Mouse (Mus musculus): ENCODE data around the gene Pcare. TPM values are rescaled to one million over a fixed set of nuclear protein-coding genes. Genes with fewer than 3 reads are reported as not detected.

Pcare gene
- not detected in 2 replicates for polyA plus RNA-seq (2014; fragmentation: Nextera tagmentation; extraction: Ambion mirVana)

DNA sequence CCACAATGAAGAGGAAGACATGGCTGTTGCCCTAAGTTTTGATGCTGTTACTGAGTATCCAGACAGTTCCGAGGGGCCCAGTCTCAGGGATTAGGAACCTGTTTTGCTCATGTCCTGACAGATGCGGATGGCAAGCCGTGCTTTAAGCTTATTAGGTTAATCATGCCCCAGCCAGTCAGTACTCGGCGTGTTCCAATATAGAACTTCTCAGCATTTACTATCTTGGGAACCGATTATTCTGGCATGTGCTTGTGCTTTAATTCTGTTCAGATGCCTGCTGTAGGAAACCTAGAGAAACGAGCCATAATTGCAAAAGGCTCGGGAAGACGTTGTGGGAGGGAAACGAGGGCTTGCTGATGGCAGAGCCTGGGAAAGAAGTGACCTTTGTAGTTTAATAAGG lies at the start of gene Pcare:
Pcare (minus strand) TSS at position 64 of the 400 bp plus-strand sequence.
- no peak for ATAC-seq (ENCODE audit: insufficient number of reproducible peaks, insufficient read depth, low FRiP score, low read depth)
- Histone ChIP-seq H3K36me3 (ENCODE audit: control insufficient read depth, insufficient read depth, low read length) (no peaks in the 10 kb centered on the region), H3K27ac (replicated peaks in 1 of 2; ENCODE audit: control insufficient read depth in 1 of 2, insufficient read depth in 1 of 2, low read depth in 2 of 2, low read length in 2 of 2) (no peak within 1 kb of the TSS), H3K9me3 (ENCODE audit: control insufficient read depth, low read length) (no peaks in the 10 kb centered on the region), H3K9ac (ENCODE audit: low read length) (no peak within 1 kb of the TSS), H3K27me3 (ENCODE audit: control insufficient read depth, insufficient read depth, low read length) (no peaks in the 10 kb centered on the region), H3K4me2 (ENCODE audit: low read length) (no peak within 1 kb of the TSS), H3K4me3 (ENCODE audit: control insufficient read depth in 1 of 2, insufficient read depth in 1 of 2, low read depth in 1 of 2, low read length in 2 of 2) (no peak within 1 kb of the TSS), H3K4me1 (ENCODE audit: control insufficient read depth in 2 of 2, insufficient read depth in 2 of 2, low read length in 2 of 2) (no peaks in the 10 kb centered on the region; a peak in 1 of 4 replicates)
- WGBS: 59% methylated on average over 10 of the region's 10 CpGs

DNA sequence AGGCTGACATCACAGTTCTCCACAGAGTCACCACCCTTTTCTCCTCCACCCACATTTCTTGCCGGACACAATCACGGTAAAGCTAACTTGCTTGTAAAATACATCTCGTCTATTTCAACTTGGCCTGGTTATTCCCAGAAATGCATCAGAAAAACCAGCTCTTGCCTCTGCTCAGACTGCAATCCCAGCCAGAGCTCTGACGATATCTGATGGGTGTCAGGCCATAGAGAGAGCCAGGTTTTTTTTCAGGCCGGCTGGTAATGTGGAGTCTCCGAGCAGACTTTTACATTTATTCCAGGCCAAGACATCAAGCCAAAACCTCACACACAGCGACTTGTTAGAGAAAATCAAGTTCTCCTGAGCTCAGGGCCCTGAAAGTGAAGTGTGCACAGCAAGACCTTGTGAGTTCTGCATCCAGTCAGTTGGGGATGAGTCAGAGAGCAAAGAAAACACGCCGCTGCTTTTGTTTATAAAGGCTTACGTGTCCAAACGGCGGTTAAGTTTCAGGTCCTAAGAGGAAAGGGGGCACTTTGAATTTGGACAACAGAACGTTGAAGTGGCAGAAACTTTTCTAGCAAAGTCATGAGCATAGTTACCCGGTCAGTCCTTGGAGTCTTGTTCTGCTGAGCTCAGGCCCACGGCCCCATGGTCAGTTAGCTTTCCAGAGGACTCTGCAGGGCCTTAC lies 43.0 kb upstream of the Pcare start:
- peaks cover 78% of the 10 kb centered on the region for H3K36me3 ChIP-seq (ENCODE audit: control insufficient read depth, insufficient read depth, low read length)
- 67% methylated on average over 15 of the region's 15 CpGs for WGBS
- H3K9ac ChIP-seq (ENCODE audit: low read length): 0 out of 2 replicates have a peak overlapping the region, but pooled peaks have one; percentile 30
- H3K9me3 ChIP-seq (ENCODE audit: control insufficient read depth, low read length): no peaks in the 10 kb centered on the region
- H3K4me2 ChIP-seq (ENCODE audit: low read length): no peak overlapping the region
- H3K27ac ChIP-seq (replicated peaks in 1 of 2; ENCODE audit: control insufficient read depth in 1 of 2, insufficient read depth in 1 of 2, low read depth in 2 of 2, low read length in 2 of 2): peak overlapping the region; percentile 73 to 81
- no peak overlapping the region for H3K4me3 ChIP-seq (ENCODE audit: control insufficient read depth in 1 of 2, insufficient read depth in 1 of 2, low read depth in 1 of 2, low read length in 2 of 2)
- no peaks in the 10 kb centered on the region for H3K27me3 ChIP-seq (ENCODE audit: control insufficient read depth, insufficient read depth, low read length)
- ATAC-seq (ENCODE audit: insufficient number of reproducible peaks, insufficient read depth, low FRiP score, low read depth): no peak
- no peaks in the 10 kb centered on the region; a peak in 1 of 4 replicates for H3K4me1 ChIP-seq (ENCODE audit: control insufficient read depth in 2 of 2, insufficient read depth in 2 of 2, low read length in 2 of 2)

DNA sequence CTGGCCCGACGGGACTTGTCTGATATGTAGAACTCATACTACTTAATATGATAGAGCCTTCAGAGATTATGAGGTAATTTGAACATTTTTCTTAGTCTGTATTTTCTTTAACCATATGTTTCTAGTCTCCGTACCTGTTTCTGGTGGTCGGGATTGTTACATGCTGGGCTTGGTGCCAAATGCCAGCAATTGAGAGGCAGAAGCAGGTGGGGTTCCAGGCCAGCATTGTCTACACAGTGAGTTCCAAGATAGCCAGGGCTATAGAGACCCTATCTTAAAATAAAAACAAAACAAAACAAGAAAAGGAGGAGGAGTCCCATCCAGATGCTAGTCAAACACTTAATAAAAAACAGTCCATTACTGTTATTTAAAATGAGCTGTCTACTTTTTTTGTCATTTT lies 38.9 kb upstream of the Pcare start:
- H3K4me3 ChIP-seq (ENCODE audit: control insufficient read depth in 1 of 2, insufficient read depth in 1 of 2, low read depth in 1 of 2, low read length in 2 of 2): no peak overlapping the region
- H3K9me3 ChIP-seq (ENCODE audit: control insufficient read depth, low read length): no peaks in the 10 kb centered on the region
- no peak overlapping the region for H3K4me2 ChIP-seq (ENCODE audit: low read length)
- H3K9ac ChIP-seq (ENCODE audit: low read length): no peak overlapping the region
- H3K27ac ChIP-seq (replicated peaks in 1 of 2; ENCODE audit: control insufficient read depth in 1 of 2, insufficient read depth in 1 of 2, low read depth in 2 of 2, low read length in 2 of 2): no peak overlapping the region
- no peaks in the 10 kb centered on the region for H3K27me3 ChIP-seq (ENCODE audit: control insufficient read depth, insufficient read depth, low read length)
- peaks cover 59% of the 10 kb centered on the region for H3K36me3 ChIP-seq (ENCODE audit: control insufficient read depth, insufficient read depth, low read length)
- ATAC-seq (ENCODE audit: insufficient number of reproducible peaks, insufficient read depth, low FRiP score, low read depth): no peak
- H3K4me1 ChIP-seq (ENCODE audit: control insufficient read depth in 2 of 2, insufficient read depth in 2 of 2, low read length in 2 of 2): no peaks in the 10 kb centered on the region; a peak in 1 of 4 replicates
- WGBS: 60% methylated on average over 4 of the region's 4 CpGs

DNA sequence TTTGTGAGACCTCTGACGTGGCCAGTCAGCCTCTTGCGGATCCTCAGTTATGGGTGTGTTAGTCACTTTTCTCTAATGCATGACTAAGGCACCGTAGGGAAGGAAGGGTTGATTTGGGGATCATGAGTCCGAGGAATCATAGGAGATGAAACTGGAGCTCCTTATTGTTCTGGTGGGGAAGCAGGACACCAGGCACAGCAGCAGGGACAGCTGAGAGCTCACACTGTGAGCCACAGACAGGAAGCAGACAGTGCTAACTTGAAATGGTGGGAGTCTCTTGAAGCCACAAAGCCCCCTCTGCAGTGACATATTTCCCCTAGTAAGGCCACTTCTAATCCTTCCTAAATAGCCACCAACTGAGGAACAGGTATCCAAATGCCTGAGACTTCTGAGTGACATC lies 38.4 kb upstream of the Pcare start:
- H3K27ac ChIP-seq (replicated peaks in 1 of 2; ENCODE audit: control insufficient read depth in 1 of 2, insufficient read depth in 1 of 2, low read depth in 2 of 2, low read length in 2 of 2): no peak overlapping the region
- 88% methylated on average over 4 of the region's 4 CpGs for WGBS
- no peaks in the 10 kb centered on the region for H3K27me3 ChIP-seq (ENCODE audit: control insufficient read depth, insufficient read depth, low read length)
- no peaks in the 10 kb centered on the region; a peak in 1 of 4 replicates for H3K4me1 ChIP-seq (ENCODE audit: control insufficient read depth in 2 of 2, insufficient read depth in 2 of 2, low read length in 2 of 2)
- peaks cover 58% of the 10 kb centered on the region for H3K36me3 ChIP-seq (ENCODE audit: control insufficient read depth, insufficient read depth, low read length)
- ATAC-seq (ENCODE audit: insufficient number of reproducible peaks, insufficient read depth, low FRiP score, low read depth): no peak
- H3K9me3 ChIP-seq (ENCODE audit: control insufficient read depth, low read length): no peaks in the 10 kb centered on the region
- no peak overlapping the region for H3K4me3 ChIP-seq (ENCODE audit: control insufficient read depth in 1 of 2, insufficient read depth in 1 of 2, low read depth in 1 of 2, low read length in 2 of 2)
- no peak overlapping the region for H3K9ac ChIP-seq (ENCODE audit: low read length)
- no peak overlapping the region for H3K4me2 ChIP-seq (ENCODE audit: low read length)

DNA sequence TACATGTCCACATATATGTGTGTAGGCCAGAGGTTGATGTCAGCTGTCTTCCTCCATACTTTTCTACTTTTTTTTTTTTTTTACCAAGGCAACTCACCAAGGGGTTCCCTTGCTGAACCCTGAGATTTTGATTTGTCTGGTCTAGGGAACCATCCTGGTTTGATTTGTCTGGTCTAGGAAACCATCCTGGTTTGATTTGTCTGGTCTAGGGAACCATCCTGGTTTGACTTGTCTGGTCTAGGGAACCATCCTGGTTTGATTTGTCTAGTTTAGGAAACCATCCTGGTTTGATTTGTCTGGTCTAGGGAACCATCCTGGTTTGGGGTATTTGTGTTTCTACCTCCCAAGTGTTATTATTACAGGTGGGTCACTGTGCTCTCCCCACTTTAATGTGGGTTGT lies 33.8 kb upstream of the Pcare start:
- H3K4me2 ChIP-seq (ENCODE audit: low read length): no peak overlapping the region
- no peak for ATAC-seq (ENCODE audit: insufficient number of reproducible peaks, insufficient read depth, low FRiP score, low read depth)
- no peaks in the 10 kb centered on the region for H3K9me3 ChIP-seq (ENCODE audit: control insufficient read depth, low read length)
- H3K9ac ChIP-seq (ENCODE audit: low read length): no peak overlapping the region
- H3K4me3 ChIP-seq (ENCODE audit: control insufficient read depth in 1 of 2, insufficient read depth in 1 of 2, low read depth in 1 of 2, low read length in 2 of 2): no peak overlapping the region
- H3K27me3 ChIP-seq (ENCODE audit: control insufficient read depth, insufficient read depth, low read length): 0 out of 2 replicates have a peak, but pooled peaks cover 2% of the 10 kb centered on the region
- peaks cover 18% of the 10 kb centered on the region for H3K36me3 ChIP-seq (ENCODE audit: control insufficient read depth, insufficient read depth, low read length)
- peaks cover 0 to 13% of the 10 kb centered on the region in 2 experiments; a peak in 3 of 4 replicates for H3K4me1 ChIP-seq (ENCODE audit: control insufficient read depth in 2 of 2, insufficient read depth in 2 of 2, low read length in 2 of 2)
- no peak overlapping the region for H3K27ac ChIP-seq (replicated peaks in 1 of 2; ENCODE audit: control insufficient read depth in 1 of 2, insufficient read depth in 1 of 2, low read depth in 2 of 2, low read length in 2 of 2)

DNA sequence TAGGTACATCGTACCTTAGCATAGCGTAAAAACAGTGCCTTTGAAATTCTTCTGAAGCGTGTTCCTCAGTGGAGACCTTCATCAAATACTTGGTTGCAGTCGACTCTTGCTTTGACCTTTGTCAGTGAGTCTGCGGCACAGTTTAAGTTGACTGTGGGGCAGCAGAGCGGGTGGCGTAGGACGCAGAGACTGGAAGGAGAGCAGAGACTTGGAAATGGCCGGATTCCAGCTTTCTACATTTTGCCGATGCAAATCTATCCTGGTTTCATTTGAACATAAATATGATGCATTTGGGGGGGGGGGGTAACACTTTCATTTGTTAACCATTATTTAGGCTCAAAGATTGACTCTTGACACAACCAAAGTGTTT lies 30.7 kb upstream of the Pcare start:
- no peak for ATAC-seq (ENCODE audit: insufficient number of reproducible peaks, insufficient read depth, low FRiP score, low read depth)

DNA sequence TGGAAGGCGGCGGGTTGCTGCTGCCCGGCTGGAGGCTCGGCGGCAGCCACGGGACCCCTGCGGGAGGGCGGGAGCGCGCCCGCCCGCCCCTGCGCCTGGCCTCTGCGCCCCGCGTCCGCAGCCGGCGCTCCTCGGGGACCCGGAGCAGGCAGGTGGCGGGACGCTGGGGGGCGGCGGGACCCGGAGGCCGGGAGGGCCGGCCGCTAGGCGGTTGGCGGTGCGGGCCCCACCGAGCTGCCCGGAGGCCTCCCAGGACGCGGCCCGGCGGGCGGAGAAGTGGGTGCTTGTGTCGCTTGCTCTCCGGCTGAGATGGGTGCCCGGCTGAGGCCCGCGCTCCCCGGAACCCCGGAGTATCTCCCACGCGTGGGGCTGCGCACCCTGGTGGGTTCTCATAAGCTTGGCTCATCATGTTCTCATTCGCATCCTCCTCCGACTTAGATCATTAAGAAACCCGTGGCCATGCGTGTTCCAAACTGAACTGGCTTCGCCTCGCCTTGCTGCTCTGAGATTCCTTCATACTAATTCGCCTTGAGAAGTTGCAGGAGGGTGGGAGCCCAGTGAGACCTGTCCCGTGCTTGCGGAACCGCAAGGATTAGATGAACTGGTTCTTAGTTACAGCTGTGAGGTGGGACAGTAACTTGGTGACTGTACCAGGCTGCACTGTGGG lies 30.1 kb upstream of the Pcare start:
- H3K9ac ChIP-seq (ENCODE audit: low read length): peak overlapping the region; percentile 94
- peaks cover 6% of the 10 kb centered on the region; the same call in 1 of the 2 replicates for H3K9me3 ChIP-seq (ENCODE audit: control insufficient read depth, low read length)
- no peaks in the 10 kb centered on the region for H3K36me3 ChIP-seq (ENCODE audit: control insufficient read depth, insufficient read depth, low read length)
- peak overlapping the region; percentile 56 to 83 for H3K4me3 ChIP-seq (ENCODE audit: control insufficient read depth in 1 of 2, insufficient read depth in 1 of 2, low read depth in 1 of 2, low read length in 2 of 2)
- peak; percentile 51 for ATAC-seq (ENCODE audit: insufficient number of reproducible peaks, insufficient read depth, low FRiP score, low read depth)
- peaks cover 0 to 13% of the 10 kb centered on the region in 2 experiments for H3K4me1 ChIP-seq (ENCODE audit: control insufficient read depth in 2 of 2, insufficient read depth in 2 of 2, low read length in 2 of 2)
- peak overlapping the region; percentile 69 for H3K4me2 ChIP-seq (ENCODE audit: low read length)
- WGBS: under 1% methylated on average over 40 of the region's 59 CpGs
- H3K27ac ChIP-seq (replicated peaks in 1 of 2; ENCODE audit: control insufficient read depth in 1 of 2, insufficient read depth in 1 of 2, low read depth in 2 of 2, low read length in 2 of 2): peak overlapping the region; percentile 87 to 91
- H3K27me3 ChIP-seq (ENCODE audit: control insufficient read depth, insufficient read depth, low read length): 0 out of 2 replicates have a peak, but pooled peaks cover 2% of the 10 kb centered on the region

More for the DNA sequence above, 30.7 kb upstream of the Pcare start:
- 5% methylated on average over 10 of the region's 10 CpGs for WGBS
- Histone ChIP-seq H3K27ac (replicated peaks in 1 of 2; ENCODE audit: control insufficient read depth in 1 of 2, insufficient read depth in 1 of 2, low read depth in 2 of 2, low read length in 2 of 2) (peak overlapping the region; percentile 87 to 91), H3K9ac (ENCODE audit: low read length) (peak overlapping the region; percentile 94), H3K27me3 (ENCODE audit: control insufficient read depth, insufficient read depth, low read length) (0 out of 2 replicates have a peak, but pooled peaks cover 2% of the 10 kb centered on the region), H3K9me3 (ENCODE audit: control insufficient read depth, low read length) (peaks cover 6% of the 10 kb centered on the region; the same call in 1 of the 2 replicates), H3K4me2 (ENCODE audit: low read length) (peak overlapping the region; percentile 69), H3K36me3 (ENCODE audit: control insufficient read depth, insufficient read depth, low read length) (no peaks in the 10 kb centered on the region), H3K4me1 (ENCODE audit: control insufficient read depth in 2 of 2, insufficient read depth in 2 of 2, low read length in 2 of 2) (peaks cover 0 to 13% of the 10 kb centered on the region in 2 experiments), H3K4me3 (ENCODE audit: control insufficient read depth in 1 of 2, insufficient read depth in 1 of 2, low read depth in 1 of 2, low read length in 2 of 2) (peak overlapping the region; percentile 56 to 83)
